Mouse (Mus musculus) midbrain, embryonic 15.5 days (tissue): ENCODE measurements around the gene Olfr376. TPM values are rescaled to one million over a fixed set of nuclear protein-coding genes. Genes with fewer than 3 reads are reported as not detected.

Source experiments
- ATAC-seq: fragments of 200-750 bp; cut with Nextera tagmentation; replicated peaks from 2 replicates; pipeline ENCODE4 v1.8.0; 2017; ENCODE audit warnings: moderate TSS enrichment
- H3K27ac ChIP-seq: fragments of 300-500 bp; sonication (generic); 2 replicates; pipeline ENCODE4 v1.5.1; 2015; ENCODE audit warnings: mild to moderate bottlenecking, inconsistent platforms
- H3K27me3 ChIP-seq: fragments of 300-500 bp; sonication (generic); replicated peaks from 2 replicates; pipeline ENCODE4 v1.6.1; 2015; ENCODE audit warnings: inconsistent platforms
- H3K36me3 ChIP-seq: fragments of 300-500 bp; sonication (generic); replicated peaks from 2 replicates; pipeline ENCODE4 v1.6.1; 2015; ENCODE audit warnings: inconsistent platforms
- H3K4me1 ChIP-seq: fragments of 300-500 bp; sonication (generic); 2 replicates; pipeline ENCODE4 v1.6.1; 2015; ENCODE audit warnings: inconsistent platforms
- H3K4me2 ChIP-seq: fragments of 300-500 bp; sonication (generic); 2 replicates; pipeline ENCODE4 v1.6.1; 2015; ENCODE audit warnings: inconsistent platforms, mild to moderate bottlenecking, moderate library complexity
- H3K4me3 ChIP-seq: fragments of 300-500 bp; sonication (generic); 2 replicates; pipeline ENCODE4 v1.5.1; 2015; ENCODE audit warnings: mild to moderate bottlenecking, inconsistent platforms
- H3K9ac ChIP-seq: fragments of 300-500 bp; sonication (generic); 2 replicates; pipeline ENCODE4 v1.6.1; 2015; ENCODE audit warnings: mild to moderate bottlenecking, inconsistent platforms
- H3K9me3 ChIP-seq: fragments of 300-500 bp; sonication (generic); 2 replicates; pipeline ENCODE4 v1.6.1; 2016; ENCODE audit warnings: inconsistent platforms
- WGBS: fragments of 180-500 bp; shearing (Covaris S2); methylation state at CpG from one replicate; pipeline ENCODE4 v1.1.7; 2015; ENCODE audit warnings: mixed read lengths; 5-methylcytosine and 5-hydroxymethylcytosine counted together
- polyA plus RNA-seq: library from polyadenylated mRNA; unstranded; fragments of >200 nt; fragmentation: Nextera tagmentation; extraction: Ambion mirVana; gene quantifications from 2 replicates; pipeline ENCODE4 v1.2.1, GENCODE M21; 2015

The Olfr376 gene
- not detected in 2 replicates for polyA plus RNA-seq

- ATAC-seq, result no peak
- H3K9me3 ChIP-seq, result no peaks in the 10 kb centered on the region
- H3K36me3 ChIP-seq, result no peaks in the 10 kb centered on the region
- H3K4me2 ChIP-seq, result no peak within 1 kb of the TSS
- no peak within 1 kb of the TSS for H3K27ac ChIP-seq
- 90% methylated on average over 2 of the region's 2 CpGs for WGBS
- no peak within 1 kb of the TSS for H3K4me3 ChIP-seq
- H3K27me3 ChIP-seq, result no peaks in the 10 kb centered on the region
- H3K9ac ChIP-seq, result no peak within 1 kb of the TSS
- no peaks in the 10 kb centered on the region for H3K4me1 ChIP-seq
These were observed at the start of gene Olfr376 for GRCm38 (mm10) chr11:73370946-73371345. TSS of gene Olfr376 (plus strand) at chr11:73371246.

- H3K27ac ChIP-seq, result no peak overlapping the region
- no peaks in the 10 kb centered on the region for H3K4me1 ChIP-seq
- H3K27me3 ChIP-seq, result no peaks in the 10 kb centered on the region
- no peaks in the 10 kb centered on the region for H3K36me3 ChIP-seq
- no peaks in the 10 kb centered on the region for H3K9me3 ChIP-seq
- no peak for ATAC-seq
- H3K9ac ChIP-seq, result no peak overlapping the region
- H3K4me2 ChIP-seq, result no peak overlapping the region
- WGBS, result 75% methylated on average over 9 of the region's 9 CpGs
- no peak overlapping the region for H3K4me3 ChIP-seq
These were observed 46.9 kb upstream of the Olfr376 start for GRCm38 (mm10) chr11:73323906-73324830.

GRCm38 (mm10) chr11:73326485-73326886, 44.6 kb upstream of the Olfr376 start:
- H3K4me3 ChIP-seq, result no peak overlapping the region
- no peak overlapping the region for H3K4me2 ChIP-seq
- H3K9me3 ChIP-seq, result no peaks in the 10 kb centered on the region; the same call in 1 of the 2 replicates
- no peaks in the 10 kb centered on the region for H3K36me3 ChIP-seq
- no peak overlapping the region for H3K27ac ChIP-seq
- H3K9ac ChIP-seq, result no peak overlapping the region
- ATAC-seq, result no peak
- H3K4me1 ChIP-seq, result no peaks in the 10 kb centered on the region
- H3K27me3 ChIP-seq, result no peaks in the 10 kb centered on the region
- 74% methylated on average over 12 of the region's 12 CpGs for WGBS

DNA sequence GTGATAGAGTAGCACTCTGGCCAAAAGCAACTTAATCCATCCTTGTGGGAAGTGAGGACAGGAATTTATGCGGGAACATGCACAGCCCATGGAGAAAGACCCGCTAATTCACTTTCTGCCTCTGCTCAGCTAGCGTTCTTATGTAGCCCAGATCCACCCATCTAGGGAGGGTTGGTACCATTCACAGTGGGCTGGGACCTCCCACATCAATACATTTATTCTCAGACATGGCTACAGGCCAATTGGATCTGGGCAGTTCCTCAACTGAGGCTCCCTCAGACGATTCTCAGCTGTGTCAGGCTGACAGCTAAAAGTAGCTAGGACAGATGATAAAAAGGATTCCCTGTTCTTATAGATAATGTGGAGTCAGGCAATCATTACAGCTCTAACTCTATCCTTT, 43.7 kb upstream of the Olfr376 start:
- Histone ChIP-seq H3K4me1 (no peaks in the 10 kb centered on the region), H3K4me3 (no peak overlapping the region), H3K9me3 (no peaks in the 10 kb centered on the region; the same call in 1 of the 2 replicates), H3K4me2 (no peak overlapping the region), H3K36me3 (no peaks in the 10 kb centered on the region), H3K27me3 (no peaks in the 10 kb centered on the region), H3K27ac (no peak overlapping the region), H3K9ac (no peak overlapping the region)
- 72% methylated on average over 4 of the region's 4 CpGs for WGBS
- ATAC-seq, result no peak

DNA sequence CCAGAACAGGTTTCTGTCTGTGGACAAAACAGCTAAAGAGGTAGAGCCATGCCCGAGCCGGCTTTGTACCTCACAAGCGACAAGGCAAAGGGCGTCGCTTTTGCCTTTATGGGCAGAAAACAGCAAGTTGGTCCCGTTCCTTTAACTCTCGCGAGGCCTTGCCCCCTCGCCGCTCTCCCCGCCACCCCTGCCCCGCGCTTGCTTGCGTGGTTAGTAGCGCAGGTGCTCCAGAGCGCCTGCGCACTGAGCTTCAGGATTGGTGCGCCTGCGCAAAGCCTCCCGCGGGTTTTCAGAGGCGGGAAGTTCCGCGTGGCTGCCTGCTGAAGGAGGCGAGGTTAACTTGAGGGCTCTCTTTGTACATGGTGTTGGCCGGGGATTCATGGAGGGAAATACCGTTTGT, 41.6 kb upstream of the Olfr376 start, which contains the start of the genes Aspa, Gm49340 and Spata22:
TSS of gene Aspa (minus strand) at position 155 of the 400 bp plus-strand sequence.
TSS of gene Gm49340 (plus strand) at position 300 of the 400 bp plus-strand sequence.
TSS of gene Spata22 (plus strand) at position 300 of the 400 bp plus-strand sequence.
- Histone ChIP-seq H3K27ac (no peak within 1 kb of the TSS), H3K9me3 (no peaks in the 10 kb centered on the region; the same call in 1 of the 2 replicates), H3K4me2 (no peak within 1 kb of the TSS), H3K27me3 (no peaks in the 10 kb centered on the region), H3K9ac (no peak within 1 kb of the TSS), H3K4me1 (no peaks in the 10 kb centered on the region), H3K4me3 (no peak within 1 kb of the TSS), H3K36me3 (no peaks in the 10 kb centered on the region)
- ATAC-seq, result no peak
- WGBS, result 89% methylated on average over 27 of the region's 27 CpGs

DNA sequence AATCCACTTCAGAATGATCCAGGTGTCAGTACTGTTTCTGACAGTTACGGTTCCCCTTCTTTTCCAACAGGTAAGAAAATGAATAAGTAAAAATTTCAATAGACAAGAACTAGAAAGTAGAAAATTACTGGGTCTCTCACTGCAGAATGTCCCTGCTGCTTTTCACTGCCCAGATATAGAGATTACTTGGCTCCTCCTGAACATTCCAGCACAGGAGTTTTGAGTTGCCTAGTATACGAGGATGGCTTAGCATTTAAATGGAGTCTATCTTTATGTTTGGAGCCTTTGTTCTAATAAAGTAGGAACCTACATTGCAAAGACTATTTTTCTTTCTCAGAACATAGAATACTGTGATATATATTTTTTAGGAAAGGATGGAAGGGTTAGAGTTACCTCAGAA, 37.7 kb upstream of the Olfr376 start:
- Histone ChIP-seq H3K4me2 (no peak overlapping the region), H3K27me3 (no peaks in the 10 kb centered on the region), H3K4me3 (no peak overlapping the region), H3K9ac (no peak overlapping the region), H3K36me3 (no peaks in the 10 kb centered on the region), H3K4me1 (no peaks in the 10 kb centered on the region), H3K9me3 (no peaks in the 10 kb centered on the region; the same call in 1 of the 2 replicates), H3K27ac (no peak overlapping the region)
- ATAC-seq, result no peak
- WGBS, result 55% methylated on average over 2 of the region's 2 CpGs

- Histone ChIP-seq H3K4me2 (no peak overlapping the region), H3K4me1 (no peaks in the 10 kb centered on the region), H3K27ac (no peak overlapping the region), H3K27me3 (no peaks in the 10 kb centered on the region), H3K36me3 (no peaks in the 10 kb centered on the region), H3K9me3 (no peaks in the 10 kb centered on the region), H3K9ac (no peak overlapping the region), H3K4me3 (no peak overlapping the region)
- ATAC-seq, result no peak
- 78% methylated on average over 4 of the region's 4 CpGs for WGBS
These were observed 34.1 kb upstream of the Olfr376 start for GRCm38 (mm10) chr11:73336919-73337318.

GRCm38 (mm10) chr11:73350483-73350882, 20.6 kb upstream of the Olfr376 start, which contains the start of gene Olfr20:
TSS of gene Olfr20 (plus strand) at chr11:73350783.
- no peaks in the 10 kb centered on the region for H3K9me3 ChIP-seq
- H3K27me3 ChIP-seq, result no peaks in the 10 kb centered on the region
- no peak for ATAC-seq
- H3K27ac ChIP-seq, result no peak within 1 kb of the TSS
- H3K4me1 ChIP-seq, result no peaks in the 10 kb centered on the region
- H3K36me3 ChIP-seq, result no peaks in the 10 kb centered on the region
- no peak within 1 kb of the TSS for H3K4me2 ChIP-seq
- 50% methylated on average over 3 of the region's 3 CpGs for WGBS
- no peak within 1 kb of the TSS for H3K9ac ChIP-seq
- H3K4me3 ChIP-seq, result no peak within 1 kb of the TSS

DNA sequence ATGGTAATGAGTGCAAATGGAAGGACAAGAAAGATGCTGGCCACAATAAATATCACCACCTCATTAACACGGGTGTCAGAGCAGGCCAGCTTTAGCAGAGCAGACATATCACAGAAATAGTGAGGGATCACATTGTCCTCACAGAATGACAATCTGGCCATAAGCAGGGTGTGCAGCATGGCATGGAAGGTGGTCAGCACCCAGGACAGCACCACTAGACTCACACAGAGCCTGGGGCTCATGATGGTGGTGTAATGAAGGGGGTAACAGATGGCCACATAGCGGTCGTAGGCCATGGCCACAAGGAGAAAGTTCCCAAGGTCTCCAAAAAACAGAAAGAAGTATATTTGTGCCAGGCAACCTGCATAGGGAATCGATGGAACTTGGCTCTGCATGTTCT, 24.3 kb downstream of the Olfr376 start:
- ATAC-seq, result no peak
- Histone ChIP-seq H3K9me3 (no peaks in the 10 kb centered on the region), H3K27me3 (no peaks in the 10 kb centered on the region), H3K4me3 (no peak overlapping the region), H3K9ac (no peak overlapping the region), H3K27ac (no peak overlapping the region), H3K4me1 (no peaks in the 10 kb centered on the region), H3K4me2 (no peak overlapping the region), H3K36me3 (no peaks in the 10 kb centered on the region)
- WGBS, result 76% methylated on average over 4 of the region's 4 CpGs

DNA sequence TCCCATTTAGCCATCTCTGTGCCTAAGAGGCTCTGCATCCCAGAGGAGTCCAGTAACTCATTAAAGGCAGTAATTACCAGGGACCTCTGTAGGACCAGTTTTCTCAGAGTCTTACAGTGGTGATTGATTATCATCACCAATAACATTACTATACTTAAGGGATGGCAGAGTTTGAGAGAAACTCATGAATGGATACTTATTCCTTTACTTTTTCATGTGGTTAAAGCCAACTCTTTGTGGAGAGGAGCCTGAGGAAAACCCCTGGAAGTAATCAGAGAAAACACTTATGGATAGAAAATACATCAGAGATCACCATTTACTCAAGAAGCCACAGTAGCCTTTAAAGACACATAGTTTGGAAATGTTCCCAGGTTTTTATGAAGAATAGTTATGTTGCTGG, 28.5 kb downstream of the Olfr376 start, which contains the start of gene Olfr1:
TSS of gene Olfr1 (minus strand) at position 101 of the 400 bp plus-strand sequence.
- Histone ChIP-seq H3K4me1 (no peaks in the 10 kb centered on the region), H3K36me3 (no peaks in the 10 kb centered on the region), H3K9ac (no peak within 1 kb of the TSS), H3K4me3 (no peak within 1 kb of the TSS), H3K27me3 (no peaks in the 10 kb centered on the region), H3K4me2 (no peak within 1 kb of the TSS), H3K27ac (no peak within 1 kb of the TSS), H3K9me3 (no peaks in the 10 kb centered on the region)
- no peak for ATAC-seq
